Mouse (Mus musculus): ENCODE results near the gene Madcam1.
"Not testable (repeated sequence)": the region's sequence is repeated elsewhere in the genome, so short reads cannot be mapped to it uniquely, and the experiment has no call there.

The Madcam1 gene

DNA sequence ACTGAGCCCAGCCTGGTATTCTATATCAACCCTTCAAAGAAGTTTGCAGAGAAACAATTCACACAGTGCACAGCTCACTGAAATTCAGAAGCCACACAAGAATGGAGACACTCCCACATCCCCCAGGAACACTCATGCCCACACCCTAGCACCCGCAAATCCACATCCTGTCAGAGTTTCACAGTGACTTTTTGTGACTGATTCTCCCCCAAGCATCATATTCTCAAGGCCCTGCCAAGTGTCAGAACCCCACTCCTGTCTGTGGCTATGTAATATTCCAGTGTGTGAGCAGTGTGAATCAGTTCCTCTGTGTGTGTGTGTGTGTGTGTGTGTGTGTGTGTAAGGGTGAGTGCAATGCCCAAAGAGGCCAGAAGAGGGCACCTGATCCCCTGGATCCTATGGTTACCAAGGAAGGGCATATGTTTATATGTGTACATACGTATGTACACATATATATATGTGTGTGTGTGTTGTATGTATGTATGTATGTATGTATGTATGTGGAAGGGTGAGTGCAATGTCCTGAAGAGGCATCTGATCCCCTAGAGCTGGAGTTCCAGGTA lies 27.7 kb downstream of the Madcam1 start:
- DNase-seq: no peak

DNA sequence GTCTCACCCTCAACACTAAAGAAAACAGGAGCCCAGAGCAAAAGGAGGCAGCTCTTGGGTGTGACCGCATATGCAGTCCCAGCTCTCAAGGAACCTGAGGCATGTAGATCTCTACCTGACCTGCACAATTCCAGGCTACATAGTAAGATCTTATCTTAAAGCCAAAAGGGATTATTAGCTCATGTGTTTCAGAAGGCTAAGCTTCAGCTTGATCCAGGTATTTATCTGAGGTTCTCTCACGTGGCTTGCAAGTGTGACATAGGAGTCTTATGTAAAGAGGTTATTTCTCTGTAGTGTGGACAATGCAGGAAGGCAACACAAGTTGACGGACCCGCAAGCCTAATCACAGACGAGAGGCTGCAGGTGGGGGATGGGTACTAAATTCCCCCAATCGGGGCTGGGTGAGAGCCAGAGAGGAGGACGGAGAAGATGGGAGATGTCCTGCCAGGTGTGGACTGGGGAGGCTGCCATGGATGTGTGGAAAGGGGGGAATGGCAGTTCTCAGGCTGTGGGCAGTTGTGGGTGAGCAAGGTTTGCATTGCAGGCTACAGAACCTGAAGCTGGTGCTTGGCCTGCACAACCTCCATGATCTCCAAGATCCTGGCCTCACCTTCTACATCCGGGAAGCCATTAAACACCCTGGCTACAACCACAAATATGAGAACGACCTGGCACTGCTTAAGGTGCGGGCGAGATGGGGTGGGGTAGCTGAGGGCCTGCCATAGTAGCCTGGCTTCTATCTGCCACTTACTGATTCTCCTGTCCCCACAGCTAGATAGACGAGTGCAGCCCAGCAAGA lies 29.4 kb downstream of the Madcam1 start:
- DNase-seq: no peak

DNA sequence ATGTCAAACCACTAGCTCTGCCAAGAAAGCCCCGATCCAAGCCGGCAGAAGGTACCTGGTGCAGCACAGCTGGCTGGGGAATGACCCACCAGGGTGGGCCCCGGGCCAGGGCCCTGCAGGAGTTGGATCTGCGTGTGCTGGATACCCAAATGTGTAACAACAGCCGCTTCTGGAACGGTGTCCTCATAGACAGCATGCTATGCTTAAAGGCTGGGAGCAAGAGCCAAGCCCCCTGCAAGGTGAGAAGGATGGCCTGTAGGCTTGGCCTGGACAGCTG lies 30.0 kb downstream of the Madcam1 start:
- no peak for DNase-seq

DNA sequence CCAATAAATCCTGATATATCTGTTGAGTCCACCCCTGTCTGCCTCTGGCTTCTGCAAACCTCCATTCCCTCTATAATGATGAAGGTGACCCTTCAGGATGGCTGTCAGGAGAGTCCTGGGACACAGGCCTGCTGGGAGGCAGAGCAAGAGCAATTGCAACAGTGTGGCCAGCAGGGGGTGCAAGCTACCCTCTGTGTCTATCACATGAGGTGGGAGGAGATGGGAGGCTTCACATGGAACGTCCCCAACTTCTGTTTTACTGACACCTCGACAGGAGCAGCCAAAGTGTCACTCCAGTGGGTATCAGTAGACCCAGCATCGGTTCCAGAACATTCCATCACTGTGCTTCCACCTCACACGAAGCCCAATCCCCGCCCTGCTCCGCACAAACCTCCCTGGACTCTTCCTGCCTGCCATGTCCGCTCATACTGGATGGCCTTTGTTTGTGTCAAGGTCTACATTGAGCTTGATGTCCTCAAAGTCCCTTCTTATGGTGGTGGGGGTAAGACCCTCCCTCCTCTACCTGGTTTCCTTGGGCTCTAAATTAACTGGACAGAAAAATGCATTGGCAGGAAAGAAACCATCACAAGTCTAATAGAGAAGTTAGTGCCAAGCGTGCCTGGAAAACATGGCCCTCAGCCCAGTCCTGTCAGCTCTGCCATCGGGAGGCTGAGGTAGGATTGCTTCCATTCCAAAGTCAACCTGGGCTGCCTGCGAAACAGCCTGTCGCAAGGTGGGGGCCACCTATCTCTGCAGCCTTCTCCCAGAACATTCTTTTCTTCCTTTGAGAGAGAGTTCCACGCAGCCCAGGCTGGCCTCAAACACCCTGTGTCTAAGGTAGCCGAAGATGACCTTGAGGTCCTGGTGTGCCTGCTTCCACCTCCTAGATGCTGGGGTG lies 31.1 kb downstream of the Madcam1 start:
- DNase-seq: peak; percentile 72 to 74

DNA sequence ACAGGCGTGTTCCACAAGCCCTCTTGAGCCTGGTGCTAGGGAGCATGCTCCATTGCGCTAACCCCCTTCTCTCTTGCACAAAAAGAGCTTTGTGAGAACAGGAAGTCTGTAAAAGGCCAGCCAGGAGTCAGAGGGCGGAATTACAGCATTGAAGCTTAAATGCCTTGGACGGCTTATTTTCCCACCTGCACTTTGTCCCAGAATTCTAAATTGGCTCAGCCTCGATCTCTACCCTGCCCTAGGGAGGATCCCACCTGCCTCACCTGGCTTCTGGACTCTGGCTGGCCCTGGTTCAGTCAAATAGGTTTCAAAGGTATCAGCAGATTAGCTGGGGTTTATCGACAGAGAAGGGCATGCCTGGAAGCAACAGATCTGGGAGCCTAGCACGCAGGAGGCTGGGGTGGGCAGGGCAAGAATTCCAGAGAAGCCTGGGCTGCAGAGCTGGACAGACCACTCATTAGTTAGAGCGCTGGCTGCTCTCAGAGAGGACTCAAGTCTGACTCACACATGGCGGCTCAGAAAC lies 31.8 kb downstream of the Madcam1 start:
- no peak for DNase-seq

DNA sequence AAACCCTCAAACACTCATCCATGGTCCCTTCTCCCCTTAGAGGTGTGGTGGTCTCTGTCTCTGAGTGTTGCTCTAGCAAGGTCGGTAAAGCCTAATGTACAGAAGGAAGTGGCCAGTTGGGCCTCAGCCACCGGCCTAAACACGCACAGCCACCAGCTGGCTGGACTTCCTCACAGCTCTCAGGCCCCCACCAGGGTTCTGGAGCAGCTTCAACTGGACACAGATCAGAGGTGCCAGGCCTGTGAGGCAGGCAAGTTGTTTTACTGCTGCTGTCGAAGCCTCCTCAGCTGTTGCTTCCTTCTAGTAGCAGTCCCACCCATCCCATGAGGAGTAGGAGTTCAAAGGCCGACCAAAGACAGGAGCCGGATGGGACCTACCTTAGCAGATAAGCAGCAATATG lies 33.6 kb downstream of the Madcam1 start:
- DNase-seq: no peak

DNA sequence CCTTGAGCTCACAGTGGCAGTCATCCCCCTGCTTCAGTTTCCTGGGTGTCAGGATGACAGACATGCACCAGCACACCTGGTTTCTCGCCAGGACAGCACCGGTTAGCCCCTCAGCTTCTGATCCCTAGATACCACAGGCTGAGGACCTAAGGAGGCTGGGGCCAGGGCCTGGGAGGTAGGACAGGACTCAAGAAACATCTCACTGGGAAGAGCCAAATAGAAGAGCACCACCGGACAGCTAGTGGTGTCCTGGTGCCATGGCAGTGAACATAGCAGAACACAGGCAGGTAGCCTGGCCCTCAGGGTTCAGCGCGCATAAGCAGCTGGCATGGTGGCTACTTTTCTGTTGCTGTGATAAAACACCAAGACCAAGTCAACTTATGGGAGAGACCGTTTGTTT lies 34.1 kb downstream of the Madcam1 start:
- no peak for DNase-seq

DNA sequence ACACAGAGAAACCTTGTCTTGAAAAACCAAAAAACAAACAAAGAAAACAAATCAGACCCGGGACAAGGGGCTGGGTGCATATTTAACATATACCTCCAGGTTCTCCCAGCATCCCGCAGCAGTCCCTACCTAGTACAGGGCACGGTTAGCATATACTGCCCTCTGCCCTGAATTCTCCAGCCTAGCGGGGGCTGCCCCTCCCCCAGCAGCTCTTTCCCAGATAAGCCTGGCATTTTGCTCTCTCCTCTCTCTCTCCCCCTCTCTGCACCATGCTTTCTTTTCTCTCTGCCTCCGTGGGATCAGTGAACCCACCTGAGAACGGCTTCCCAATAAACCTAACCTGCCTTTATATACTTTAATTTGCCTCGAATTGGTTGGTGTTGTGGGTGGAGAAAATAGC lies 36.3 kb downstream of the Madcam1 start:
- DNase-seq: no peak

DNA sequence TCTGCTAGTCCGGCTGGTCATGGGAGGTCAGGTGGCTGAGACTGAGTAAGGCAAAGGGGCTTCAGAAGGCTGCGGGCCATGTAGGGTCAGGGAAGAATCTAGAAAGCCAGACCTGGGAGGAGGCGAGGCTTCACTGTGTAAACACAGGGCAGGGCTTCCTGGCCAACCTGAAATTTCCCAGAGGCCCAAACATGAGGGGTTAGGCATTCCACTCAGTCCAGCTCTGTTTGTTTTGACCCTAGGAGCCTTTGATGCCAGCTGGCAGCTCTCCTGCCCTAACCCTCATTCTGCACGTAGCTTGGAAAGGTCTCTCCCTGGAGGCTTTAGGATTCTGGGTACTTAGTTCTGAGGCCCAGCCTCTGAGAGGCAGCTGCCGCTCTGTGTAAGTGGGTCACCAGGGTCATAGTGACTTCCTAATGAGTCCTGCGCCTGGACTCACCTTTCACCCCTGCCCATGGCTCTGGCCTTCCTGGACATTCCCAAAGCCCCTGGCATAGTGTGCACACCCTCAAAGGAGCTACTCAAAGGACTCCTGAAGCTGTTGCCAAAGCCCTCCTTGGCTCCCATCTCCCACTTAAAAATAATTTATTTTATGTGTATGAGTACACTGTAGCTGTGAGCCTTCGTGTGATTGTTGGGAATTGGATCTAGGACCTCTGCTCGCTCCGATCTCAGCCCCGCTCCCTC lies 37.2 kb downstream of the Madcam1 start:
- no peak for DNase-seq

DNA sequence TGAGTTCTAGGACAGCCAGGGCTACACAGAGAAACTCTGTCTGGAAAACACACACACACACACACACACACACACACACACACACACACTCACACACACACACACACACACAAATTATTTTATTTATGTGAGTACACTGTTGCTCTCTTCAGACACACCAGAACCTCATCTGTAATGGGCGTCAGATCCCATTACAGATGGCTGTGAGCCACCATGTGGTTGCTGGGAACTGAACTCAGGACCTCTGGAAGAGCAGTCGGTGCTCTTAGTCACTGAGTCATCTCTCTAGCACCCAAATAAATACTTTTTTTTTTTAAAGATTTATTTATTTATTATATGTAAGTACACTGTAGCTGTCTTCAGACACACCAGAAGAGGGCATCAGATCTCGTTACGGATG lies 38.6 kb downstream of the Madcam1 start:
- not testable (repeated sequence) for DNase-seq

DNA sequence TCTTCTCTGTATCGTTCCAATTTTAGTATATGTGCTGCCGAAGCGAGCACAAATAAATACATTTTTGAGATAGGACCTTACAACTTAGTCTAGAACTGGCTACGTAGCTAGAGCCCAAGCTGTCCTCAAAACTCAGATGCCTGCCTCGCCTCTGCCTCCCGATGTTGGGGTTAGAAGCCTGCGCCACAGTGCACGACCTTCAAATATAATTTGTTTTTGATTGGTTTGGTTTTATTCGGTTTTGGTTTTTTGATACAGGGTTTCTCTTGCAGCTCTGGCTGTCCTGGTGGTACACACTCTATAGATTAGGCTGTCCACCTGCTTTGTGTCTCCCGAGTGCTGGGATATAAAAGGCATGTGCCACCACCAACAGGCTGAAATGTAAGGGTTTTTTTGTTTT lies 39.2 kb downstream of the Madcam1 start:
- DNase-seq: peak in 1 of 2 experiments; percentile 15

DNA sequence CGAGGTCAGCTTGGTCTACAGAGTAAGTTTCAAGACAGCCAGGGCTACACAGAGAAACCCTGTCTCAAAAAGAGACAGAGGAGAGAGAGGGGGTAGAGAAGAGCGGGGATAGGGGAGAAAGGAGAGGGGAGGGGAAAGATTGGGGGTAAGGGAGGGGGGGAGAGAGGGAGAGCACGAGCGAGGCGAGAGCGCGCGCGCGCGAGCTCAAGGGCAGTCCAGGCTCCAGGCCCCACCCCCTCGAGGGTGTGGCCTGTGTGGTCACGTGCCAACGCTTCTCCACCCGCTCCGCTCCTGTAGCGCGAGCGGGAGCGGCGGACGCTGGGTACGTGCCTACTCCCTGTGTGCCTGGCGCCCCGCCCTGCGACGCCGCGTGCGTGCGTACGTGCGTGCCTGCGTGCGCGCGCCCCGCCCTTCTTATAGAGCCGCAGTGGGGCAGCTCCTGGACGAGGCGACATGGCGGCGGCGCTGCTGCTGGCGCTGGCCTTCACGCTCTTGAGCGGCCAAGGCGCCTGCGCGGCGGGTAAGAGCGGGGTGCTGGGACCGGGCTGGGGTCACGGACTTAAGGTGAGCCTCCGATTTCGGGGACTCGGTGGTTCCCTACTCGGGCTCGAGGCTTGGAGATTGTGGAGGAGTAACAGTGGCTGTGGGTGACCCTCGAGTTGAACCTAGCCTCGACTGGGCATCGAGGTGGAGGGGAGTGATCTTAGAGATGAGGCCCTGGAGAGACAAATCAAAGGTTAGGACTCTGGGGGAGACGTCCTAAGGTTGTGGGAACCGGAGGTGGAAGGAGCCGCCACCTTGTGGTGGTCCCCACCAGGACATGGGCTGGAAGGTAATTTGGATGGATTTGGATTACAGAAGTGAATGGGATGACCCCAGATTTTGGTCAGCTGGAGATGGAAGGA lies 40.0 kb downstream of the Madcam1 start, which contains the start of gene Bsg:
TSS of gene Bsg (plus strand) at position 427 of the 905 bp plus-strand sequence.
- DNase-seq: peak; percentile 96 to 99

DNA sequence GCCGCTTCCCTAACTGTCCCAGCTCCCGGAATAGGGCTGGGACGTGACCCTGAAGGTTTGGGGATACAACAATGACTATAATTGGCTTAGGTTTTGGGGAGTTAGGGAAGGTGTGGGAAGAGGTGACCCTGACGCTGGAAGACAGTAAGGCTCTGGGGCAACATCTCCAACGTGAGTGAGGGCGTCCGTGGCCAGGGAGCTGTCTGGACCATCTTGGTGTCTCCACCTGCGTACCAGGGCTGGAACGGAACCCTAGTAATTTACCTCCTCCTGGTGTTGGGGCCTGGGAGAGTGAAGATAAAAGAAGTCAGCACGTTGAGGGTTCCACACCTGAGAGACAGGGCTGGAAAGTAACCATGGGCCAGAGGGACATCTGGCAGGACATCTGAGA lies 40.6 kb downstream of the Madcam1 start:
- DNase-seq: peak in 1 of 2 experiments; percentile 17

DNA sequence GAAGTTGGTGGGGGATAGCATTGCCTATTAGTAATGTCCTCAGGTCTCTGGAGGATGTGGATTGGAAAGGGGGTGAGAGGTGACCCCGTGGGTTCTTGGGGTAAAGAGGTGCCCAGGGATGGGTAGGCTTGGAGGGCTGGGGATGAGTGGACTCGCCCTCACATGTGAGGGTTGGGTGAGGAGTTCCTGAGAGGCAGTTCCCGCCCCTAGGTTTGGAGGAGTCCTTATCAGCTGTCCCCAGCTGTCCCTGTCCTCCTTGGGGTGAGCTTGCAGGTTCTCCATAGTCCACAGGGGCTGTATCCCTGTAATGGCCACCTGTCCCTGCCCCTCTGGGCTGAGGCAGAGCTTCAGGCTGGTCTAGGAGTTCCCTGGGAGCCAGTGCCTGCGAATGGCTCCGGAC lies 41.6 kb downstream of the Madcam1 start:
- DNase-seq: peak in 1 of 2 experiments; percentile 11

DNA sequence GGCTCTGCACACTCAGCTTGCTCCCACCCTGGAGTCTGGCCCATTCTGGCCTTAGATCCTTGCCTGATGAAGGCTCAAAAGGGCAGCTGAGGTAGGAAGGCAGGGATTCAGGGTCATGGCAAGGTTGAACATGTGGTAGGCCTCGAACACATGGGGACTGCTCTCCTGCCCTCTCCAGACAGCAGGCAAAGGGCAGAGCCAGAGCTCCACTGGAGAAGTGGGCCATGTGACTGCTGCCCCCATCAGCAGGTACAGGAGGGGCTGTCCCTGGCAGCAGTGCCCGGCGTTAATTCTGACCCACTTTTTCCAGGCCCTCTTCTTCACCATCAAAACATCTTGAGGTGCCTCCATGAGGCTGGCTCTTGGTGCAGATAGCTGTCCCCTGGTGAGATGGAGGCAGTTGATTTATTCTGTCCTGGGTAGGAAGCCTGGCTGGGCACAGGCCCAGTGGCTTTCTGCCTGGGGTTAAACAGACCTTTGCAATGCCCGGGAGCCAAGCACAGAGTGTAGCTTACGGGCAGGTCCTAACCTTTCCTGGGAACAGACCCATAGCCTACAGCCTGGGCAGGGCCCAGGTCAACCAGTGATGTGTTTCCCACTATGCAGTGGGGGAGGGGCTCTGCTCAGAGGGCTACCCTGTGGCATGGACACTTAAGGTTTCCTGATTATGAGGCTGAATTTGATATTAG lies 42.2 kb downstream of the Madcam1 start:
- peak in 1 of 2 experiments; percentile 5 for DNase-seq

DNA sequence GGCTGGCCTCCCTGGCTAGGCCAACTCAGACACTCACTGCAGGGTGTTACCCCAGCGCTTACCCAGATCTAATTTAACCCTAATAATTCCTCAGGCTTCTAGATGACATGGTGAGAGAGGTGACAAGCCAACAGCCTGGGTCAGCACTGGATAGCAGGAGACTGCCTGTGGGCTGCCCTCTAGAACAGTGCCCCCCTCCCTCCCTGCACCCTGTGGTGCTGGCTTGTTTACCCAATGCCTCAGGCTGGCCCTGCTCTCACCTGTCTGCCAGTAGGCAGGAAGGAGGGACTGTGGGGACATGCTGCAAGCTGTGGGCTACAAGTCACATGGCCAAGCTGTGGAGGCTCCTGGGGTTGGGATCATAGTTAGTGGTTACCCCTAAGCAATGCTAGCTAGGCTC lies 42.8 kb downstream of the Madcam1 start:
- no peak for DNase-seq

DNA sequence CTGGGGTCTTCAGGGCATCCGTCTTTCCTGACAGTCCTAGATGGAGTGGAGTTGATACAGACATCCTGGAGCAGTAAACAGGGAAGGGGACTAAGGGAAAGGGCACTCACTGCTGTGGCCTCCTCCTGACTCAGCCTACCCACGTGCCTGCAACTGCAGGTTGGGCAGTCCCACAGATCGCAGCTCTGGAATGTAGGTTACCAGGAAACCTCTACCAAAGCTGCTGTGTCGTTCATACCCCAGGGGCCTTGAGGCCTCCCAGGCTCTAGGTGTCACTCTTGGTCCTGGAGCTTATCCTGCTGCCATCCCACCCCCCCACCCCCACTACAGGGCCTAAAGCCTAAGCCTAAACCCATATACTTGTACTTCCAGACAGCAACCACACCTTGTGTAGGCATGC lies 43.4 kb downstream of the Madcam1 start:
- no peak for DNase-seq

DNA sequence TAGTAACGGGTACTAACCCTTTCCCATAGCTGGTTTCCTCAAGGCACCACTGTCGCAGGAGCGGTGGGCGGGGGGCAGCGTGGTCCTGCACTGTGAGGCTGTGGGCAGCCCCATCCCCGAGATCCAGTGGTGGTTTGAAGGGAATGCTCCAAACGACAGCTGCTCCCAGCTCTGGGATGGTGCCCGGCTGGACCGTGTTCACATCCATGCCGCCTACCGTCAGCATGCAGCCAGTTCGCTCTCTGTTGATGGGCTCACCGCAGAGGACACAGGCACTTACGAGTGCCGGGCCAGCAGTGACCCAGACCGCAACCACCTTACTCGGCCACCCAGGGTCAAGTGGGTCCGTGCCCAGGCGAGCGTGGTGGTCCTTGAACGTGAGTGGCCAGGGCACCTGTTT lies 44.3 kb downstream of the Madcam1 start:
- no peak for DNase-seq

DNA sequence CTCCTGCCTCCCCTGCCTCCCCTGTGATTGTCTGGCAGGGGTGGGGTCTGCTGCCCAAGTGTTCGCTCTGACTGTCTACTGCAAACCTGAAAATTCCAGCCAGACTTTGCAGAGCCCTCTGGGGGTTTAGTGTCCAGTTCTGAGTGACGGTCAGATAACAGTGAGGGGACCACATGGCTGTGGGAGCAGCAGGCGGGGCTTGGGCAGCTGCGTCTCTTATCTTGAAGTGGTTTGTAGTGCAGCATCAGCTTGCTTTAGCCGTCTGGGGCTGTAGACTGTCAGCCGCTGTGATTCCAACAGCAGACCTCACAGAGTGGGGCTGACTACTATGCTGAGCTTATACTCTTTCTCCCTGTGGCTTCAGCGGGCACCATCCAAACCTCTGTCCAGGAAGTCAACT lies 44.9 kb downstream of the Madcam1 start:
- DNase-seq: no peak

DNA sequence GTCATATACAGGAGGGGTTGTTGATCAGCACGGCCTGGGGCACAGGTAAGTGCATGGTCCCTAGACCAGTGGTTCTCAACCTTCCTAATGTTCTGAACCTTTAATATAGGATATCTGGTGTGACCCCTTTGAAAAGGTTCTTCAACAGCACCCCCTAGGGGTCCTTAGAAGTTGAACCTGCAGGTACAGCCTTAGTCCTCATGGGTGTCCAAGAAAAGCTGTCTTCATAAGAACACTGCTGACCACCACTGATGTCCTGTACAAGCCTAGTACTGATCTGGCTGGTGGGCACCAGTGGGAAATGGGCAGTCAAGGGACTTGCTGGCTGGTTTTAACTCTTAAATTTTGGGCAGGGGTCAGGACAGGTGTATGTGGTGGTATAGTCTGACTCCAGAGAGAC lies 47.7 kb downstream of the Madcam1 start:
- no peak for DNase-seq

DNA sequence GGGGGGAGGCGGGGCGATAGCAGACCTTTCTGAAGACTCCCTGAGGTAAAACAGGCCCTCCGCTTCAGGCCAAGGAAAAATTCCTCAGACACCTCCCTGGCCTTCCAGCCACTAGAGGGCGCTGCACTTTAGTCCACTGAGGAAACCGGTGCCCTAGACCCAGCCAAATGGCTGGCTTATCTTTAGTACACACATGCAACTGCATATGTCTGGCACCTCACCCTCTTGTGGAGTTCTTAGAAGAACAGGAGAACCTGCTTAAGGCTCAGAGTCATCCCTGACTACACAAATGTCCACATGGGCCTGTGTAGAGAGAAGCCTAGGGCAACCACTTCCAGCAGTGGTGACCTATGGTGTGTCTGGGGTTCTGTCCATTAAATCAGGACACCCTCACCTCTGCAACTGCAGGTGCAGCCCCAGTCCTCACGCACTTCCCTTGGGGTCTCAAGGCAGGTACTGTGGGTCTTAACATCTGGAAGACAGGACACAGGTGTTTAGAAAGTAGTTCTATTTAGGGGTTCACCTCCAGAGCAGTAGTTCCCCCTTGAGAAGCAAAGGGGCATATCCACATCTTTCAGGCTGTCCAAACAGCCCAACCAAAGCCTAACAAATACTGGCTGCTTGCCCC lies 48.3 kb downstream of the Madcam1 start:
- peak; percentile 68 to 71 for DNase-seq

All from thymus, postnatal 36 days (tissue).